Mouse (Mus musculus) urinary bladder, postnatal 10 days (tissue): ENCODE measurements around the gene Dock1.

Experiments
- DNase-seq: peaks from one replicate; pipeline ENCODE4 v3.0.0; 2022; ENCODE audit warnings: low spot score

Gene Dock1

DNA sequence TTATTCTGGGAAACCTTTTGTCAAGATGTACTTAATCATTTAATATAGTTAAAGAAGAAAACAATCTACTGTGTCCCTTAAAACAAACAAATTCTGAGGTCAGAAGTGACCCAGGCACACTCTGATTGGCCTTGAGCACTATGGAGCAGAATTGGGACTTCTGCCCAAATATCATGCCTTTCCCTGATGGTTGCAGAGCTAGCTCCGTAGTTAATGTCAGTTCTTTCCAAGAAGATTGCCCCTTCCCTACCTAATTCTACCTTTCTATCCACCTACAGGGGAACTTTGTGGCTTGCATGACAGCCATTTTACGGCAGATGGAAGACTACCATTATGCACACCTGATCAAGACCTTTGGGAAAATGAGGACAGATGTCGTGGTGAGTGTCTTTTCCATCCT is 319.8 kb downstream of the Dock1 start:
- no peak for DNase-seq

DNA sequence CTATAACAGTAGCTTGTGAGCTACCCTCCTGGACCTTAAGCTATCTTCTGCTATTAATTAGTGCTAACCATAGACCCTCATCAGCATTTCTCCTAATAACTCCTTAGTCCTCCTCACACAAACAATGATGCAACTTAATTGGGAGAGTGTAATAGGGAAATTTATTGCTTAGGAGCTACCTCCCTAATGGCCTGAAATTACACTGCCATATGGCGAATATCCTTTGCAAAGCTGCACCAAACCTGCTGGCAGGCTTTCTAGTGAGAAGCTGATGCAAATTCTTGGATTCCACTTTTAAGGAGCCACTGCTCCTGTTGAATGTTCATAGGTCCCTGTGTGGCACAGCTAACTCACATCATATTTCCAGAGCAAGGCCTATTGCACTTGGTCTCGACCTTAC is 320.5 kb downstream of the Dock1 start:
- DNase-seq, result no peak

DNA sequence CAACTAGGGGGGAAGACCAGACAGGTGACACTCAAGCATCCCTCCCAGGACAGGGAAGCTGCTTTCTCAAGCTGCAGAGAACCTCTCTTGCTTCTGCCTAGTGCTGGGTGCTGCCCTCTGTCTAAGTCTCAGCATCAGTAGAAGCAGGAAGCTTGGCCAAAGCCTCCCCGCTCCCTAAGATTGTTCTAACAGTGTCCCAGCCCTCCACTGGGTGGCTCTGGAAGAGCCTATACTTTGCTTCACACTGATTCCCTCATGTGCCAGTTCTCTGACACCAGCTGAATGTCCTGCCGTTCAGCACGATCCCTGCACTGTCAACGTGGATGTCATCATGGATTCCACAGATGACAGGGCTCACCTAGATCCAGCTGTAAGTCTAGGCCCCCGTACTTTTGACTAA is 324.5 kb downstream of the Dock1 start:
- no peak for DNase-seq

- no peak for DNase-seq
These were observed 331.8 kb downstream of the Dock1 start for GRCm38 (mm10) chr7:135002216-135002615.

- no peak for DNase-seq
These were observed 332.4 kb downstream of the Dock1 start for GRCm38 (mm10) chr7:135002891-135003290.

DNA sequence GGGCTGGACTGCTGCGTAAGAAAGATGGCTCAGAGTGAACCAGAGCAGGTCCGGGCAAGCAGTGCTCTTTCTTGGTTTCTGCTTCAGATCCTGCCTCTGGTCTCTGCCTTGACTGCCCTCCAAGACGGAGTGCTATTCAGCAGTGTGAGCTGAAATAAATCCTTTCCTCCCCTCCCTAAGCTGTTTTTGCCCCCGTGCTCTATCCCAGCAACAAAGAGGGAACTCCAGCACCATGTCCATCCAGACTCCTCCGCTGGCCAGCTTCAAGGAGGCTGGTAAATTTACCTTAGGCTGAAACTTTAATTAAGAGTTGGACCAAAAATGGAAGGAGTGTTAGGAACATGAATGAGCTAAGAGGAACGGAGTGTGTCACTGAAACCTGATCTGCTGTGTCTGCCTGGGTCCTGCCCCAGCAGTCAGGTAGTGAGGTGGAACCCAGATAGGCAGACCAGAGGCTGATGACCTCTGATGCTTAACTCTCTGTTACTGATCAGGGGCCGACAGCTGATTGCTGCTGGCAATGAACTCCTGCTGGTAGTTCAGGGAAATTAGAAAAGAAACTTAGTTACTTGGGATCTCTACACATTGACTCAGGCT is 335.6 kb downstream of the Dock1 start:
- DNase-seq, result no peak

DNA sequence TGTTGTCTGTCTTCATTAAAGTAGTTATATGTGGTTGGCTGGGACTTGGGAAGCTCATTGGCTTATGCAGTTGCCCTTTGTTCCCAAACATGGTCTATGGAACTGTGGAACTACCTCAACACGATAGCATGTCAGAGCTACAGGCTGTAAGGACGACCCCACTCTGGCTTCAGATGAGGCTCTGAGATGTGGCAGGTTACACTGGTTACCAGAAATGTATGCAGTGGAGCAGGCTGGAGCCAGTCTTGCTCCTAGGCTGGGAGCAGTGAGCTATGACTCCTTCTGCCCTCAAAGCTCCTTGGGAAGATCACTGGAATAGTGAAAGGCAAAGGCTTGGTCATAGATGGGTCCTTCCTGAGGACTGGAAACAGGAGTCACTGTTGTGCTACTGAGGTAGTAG is 337.6 kb downstream of the Dock1 start:
- DNase-seq, result no peak

GRCm38 (mm10) chr7:135010997-135011396 is 340.5 kb downstream of the Dock1 start:
- no peak for DNase-seq

- no peak for DNase-seq
These were observed 347.1 kb downstream of the Dock1 start for GRCm38 (mm10) chr7:135017531-135017930.

GRCm38 (mm10) chr7:135020762-135021161 is 350.3 kb downstream of the Dock1 start:
- no peak for DNase-seq

GRCm38 (mm10) chr7:135021544-135022100 is 351.2 kb downstream of the Dock1 start:
- DNase-seq, result no peak

GRCm38 (mm10) chr7:135024531-135024930 is 354.1 kb downstream of the Dock1 start:
- DNase-seq, result no peak

- no peak for DNase-seq
These were observed 358.3 kb downstream of the Dock1 start for GRCm38 (mm10) chr7:135028716-135029115.

DNA sequence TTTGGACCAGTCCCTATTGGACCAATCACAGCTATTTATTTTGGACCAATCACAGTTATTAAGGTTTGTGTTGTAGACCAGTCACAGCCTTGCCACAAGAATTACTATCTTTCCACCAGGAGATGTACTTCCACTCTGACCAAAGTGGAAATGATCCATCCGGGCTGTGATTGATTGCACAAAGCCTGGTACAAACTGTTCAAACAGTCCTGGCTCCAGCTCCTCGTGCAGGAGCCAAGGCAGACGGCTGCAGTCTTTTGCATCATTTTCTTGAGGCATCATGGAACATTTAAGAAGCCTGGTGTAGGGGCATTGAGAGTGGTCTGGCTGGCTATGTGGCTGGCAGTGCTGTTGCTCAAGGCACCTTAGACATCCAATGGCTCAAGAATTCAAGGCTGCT is 358.7 kb downstream of the Dock1 start:
- DNase-seq, result no peak

DNA sequence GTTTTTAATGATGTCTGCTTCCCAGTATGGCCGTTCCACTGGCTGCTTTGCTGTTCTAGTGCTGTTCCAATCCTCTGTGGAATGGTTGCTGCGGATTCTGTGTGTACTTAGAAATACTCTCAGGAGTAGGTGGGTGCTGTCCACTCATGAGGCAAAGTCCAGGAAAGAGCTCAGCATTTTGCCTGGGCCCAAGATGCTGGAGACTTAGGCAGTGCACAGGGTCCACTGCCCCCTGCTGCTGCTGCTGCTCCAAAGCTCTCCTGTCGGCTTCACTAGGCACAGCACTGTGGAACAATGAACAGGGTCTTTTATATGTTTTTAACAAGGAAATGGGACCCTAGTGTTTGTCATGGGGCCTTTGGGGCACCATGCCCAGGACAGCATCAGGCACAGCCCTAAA is 361.0 kb downstream of the Dock1 start:
- DNase-seq, result no peak

GRCm38 (mm10) chr7:135034811-135035210 is 364.4 kb downstream of the Dock1 start:
- no peak for DNase-seq

DNA sequence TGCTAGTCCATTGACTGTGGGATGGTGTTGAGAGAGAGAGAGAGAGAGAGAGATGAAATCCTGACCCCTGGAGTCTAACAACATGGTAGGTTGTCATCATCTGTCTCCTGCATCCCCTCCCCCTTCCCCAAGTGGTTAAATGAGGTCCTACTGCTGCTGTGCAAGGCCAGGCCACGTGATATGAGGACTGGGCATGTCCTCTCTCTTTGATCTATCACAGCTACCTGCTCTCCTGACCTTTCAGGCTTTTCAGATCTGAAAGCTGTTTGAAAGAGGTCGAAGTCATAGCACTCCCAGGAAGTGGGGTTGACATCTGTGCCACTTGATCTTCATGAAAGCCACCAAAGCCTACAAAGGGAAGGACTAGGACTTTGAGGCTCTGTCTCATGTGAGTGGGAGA is 365.2 kb downstream of the Dock1 start:
- no peak for DNase-seq

- no peak for DNase-seq
These were observed 368.5 kb downstream of the Dock1 start for GRCm38 (mm10) chr7:135038930-135039329.

- no peak for DNase-seq
These were observed 373.7 kb downstream of the Dock1 start for GRCm38 (mm10) chr7:135043931-135044765.

DNA sequence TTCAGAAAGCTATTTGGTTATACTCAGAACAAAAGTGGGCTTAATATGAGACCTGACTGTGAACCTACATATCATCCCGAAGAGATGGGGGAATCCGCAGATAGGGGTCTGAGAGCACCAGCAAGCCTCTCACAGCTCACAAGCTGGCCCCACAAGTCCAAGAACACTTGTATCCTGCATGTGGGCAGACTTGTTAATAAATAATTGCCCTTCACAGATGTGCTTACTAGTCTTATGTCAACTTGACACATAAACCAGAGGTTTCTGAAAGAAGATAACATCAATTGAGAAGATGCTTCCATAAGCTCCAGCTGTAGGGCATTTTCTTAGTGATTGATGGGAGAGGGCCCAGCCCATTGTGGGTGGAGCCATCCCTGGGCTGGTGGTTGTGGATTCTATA is 379.0 kb downstream of the Dock1 start:
- no peak for DNase-seq

GRCm38 (mm10) chr7:135053186-135053715 is 382.8 kb downstream of the Dock1 start:
- DNase-seq, result no peak

DNA sequence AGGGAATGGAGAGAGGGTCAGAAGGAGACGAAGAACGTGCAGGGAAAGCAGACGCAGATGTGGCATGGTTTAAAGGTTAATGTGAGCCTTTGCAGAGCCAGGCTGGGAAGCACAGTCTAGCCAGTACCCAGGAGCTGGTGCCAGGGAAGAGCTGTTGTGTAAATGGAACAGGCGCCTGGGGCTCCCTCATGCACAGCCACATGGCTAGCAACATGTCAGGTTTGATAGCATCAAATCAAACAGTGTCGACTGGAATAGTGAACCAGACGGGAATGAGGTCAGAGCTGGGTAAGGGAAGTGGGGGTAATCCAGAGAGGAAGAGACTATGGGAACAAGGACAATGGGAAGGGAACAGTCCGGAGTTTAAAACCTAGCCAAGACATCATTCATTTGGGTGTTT is 384.2 kb downstream of the Dock1 start:
- no peak for DNase-seq

DNA sequence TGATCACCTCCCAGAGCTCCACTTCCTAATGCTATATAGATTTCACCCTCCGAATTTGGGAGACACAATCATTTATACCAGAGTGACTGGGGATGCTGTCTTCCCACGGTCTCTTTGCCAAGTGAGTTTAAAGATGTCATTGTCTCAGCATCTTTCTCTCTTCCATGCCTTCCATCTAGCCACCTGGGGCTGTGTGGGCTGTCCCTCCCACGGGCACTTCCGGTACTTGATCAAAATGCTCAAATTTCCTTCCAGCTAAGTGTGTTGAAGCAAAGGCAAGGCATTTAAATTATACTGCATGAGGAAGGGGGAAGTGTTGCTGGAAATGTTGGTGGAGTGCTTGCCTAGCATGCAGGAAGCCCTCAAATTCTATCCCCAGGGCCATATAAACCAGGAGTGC is 388.6 kb downstream of the Dock1 start:
- DNase-seq, result no peak
